Mouse (Mus musculus): Measurements from ENCODE around the gene Trap1.

GRCm38 (mm10) chr16:4045524-4045923, 32.1 kb downstream of the Trap1 start:
- no peak for TF ChIP-seq POLR2A (IDR thresholded peaks at IDR 0.05; ENCODE audit: extremely low read depth, insufficient read depth, low read length)
- no peak for TF ChIP-seq CTCF (IDR thresholded peaks at IDR 0.05; ENCODE audit: extremely low read depth, insufficient read depth, low read length)

Data from cortical plate, adult 2 months (tissue).